Mouse (Mus musculus): Measurements from ENCODE around the gene Nr2e1.

GRCm38 (mm10) chr10:42630596-42631355, 47.3 kb upstream of the Nr2e1 start:
- TF ChIP-seq CTCF (conservative IDR thresholded peaks at IDR 0.05; ENCODE audit: low read length): no peak
- no peak for TF ChIP-seq NANOG (IDR thresholded peaks at IDR 0.05; ENCODE audit: borderline replicate concordance, low read length)
